Mouse (Mus musculus) E14TG2a.4 (cell line): ENCODE data around the gene Dap3.
"Not testable (repeated sequence)": the region's sequence is repeated elsewhere in the genome, so short reads cannot be mapped to it uniquely, and the experiment has no call there.

Source experiments
- H3K27me3 ChIP-seq: 2 replicates; pipeline ENCODE4 v1.6.1; 2014; ENCODE audit warnings: low read length, control low read depth; ENCODE audit not compliant: insufficient read depth
- H3K36me3 ChIP-seq: 2 replicates; pipeline ENCODE4 v1.6.1; 2014; ENCODE audit warnings: low read length, control low read depth; ENCODE audit not compliant: insufficient read depth
- H3K4me1 ChIP-seq: replicated peaks from 2 replicates; pipeline ENCODE4 v1.6.1; 2014; ENCODE audit warnings: low read depth, low read length, control low read depth
- H3K4me3 ChIP-seq: replicated peaks from 2 replicates; pipeline ENCODE4 v1.5.1; 2014; ENCODE audit warnings: mild to moderate bottlenecking, low read length
- H3K9me3 ChIP-seq: 2 replicates; pipeline ENCODE4 v1.6.1; 2014; ENCODE audit warnings: low read length, control low read depth
- CTCF ChIP-seq: conservative IDR thresholded peaks from 2 replicates; pipeline ENCODE4 v1.5.1; 2014; ENCODE audit warnings: low read length
- NANOG ChIP-seq: IDR thresholded peaks from 2 replicates; pipeline ENCODE4 v1.6.1; 2014; ENCODE audit warnings: borderline replicate concordance, low read length, mixed read lengths
- POU5F1 ChIP-seq: IDR thresholded peaks from 2 replicates; pipeline ENCODE4 v1.6.1; 2014; ENCODE audit warnings: low read length, borderline replicate concordance

Gene Dap3

GRCm38 (mm10) chr3:88905209-88905608, 45.8 kb downstream of the Dap3 start:
- no peak for TF ChIP-seq POU5F1
- TF ChIP-seq CTCF: no peak
- no peak for TF ChIP-seq NANOG
- H3K9me3 ChIP-seq: no peaks in the 10 kb centered on the region
- peaks cover 97% of the 10 kb centered on the region for H3K36me3 ChIP-seq
- H3K4me3 ChIP-seq: no peak overlapping the region
- peaks cover 58% of the 10 kb centered on the region for H3K4me1 ChIP-seq
- H3K27me3 ChIP-seq: no peaks in the 10 kb centered on the region

DNA sequence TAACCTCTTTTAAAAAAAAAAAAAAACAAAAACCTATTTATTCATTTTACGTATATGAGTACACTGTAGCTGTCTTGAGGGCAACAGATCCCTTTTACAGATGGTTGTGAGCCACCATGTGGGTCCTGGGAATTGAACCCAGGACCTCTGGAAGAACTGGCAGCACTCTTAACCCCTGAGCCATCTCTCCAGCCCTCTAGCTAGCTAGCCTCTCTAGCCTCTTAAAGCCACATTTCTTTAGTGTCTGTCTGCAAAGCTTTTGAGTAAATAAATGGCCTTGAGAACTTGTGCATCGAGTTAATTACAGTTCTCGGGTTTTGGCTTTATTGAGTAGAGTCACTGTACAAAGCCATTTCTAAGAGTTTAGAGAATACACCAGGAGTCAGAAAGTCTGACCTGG, 46.2 kb downstream of the Dap3 start:
- H3K27me3 ChIP-seq: no peaks in the 10 kb centered on the region
- H3K36me3 ChIP-seq: peaks cover 94% of the 10 kb centered on the region
- H3K9me3 ChIP-seq: no peaks in the 10 kb centered on the region
- TF ChIP-seq POU5F1 (no peak), CTCF (no peak), NANOG (no peak)
- peaks cover 54% of the 10 kb centered on the region for H3K4me1 ChIP-seq
- H3K4me3 ChIP-seq: no peak overlapping the region

GRCm38 (mm10) chr3:88893011-88893410, 58.0 kb downstream of the Dap3 start:
- not testable (repeated sequence) for H3K9me3 ChIP-seq, H3K4me3 ChIP-seq, H3K27me3 ChIP-seq
- Histone ChIP-seq H3K4me1 (peaks cover 16% of the 10 kb centered on the region), H3K36me3 (peaks cover 54% of the 10 kb centered on the region)

- H3K27me3 ChIP-seq, H3K4me1 ChIP-seq, H3K9me3 ChIP-seq, H3K4me3 ChIP-seq: not testable (repeated sequence)
- peaks cover 27% of the 10 kb centered on the region for H3K36me3 ChIP-seq
Observed at GRCm38 (mm10) chr3:88882536-88882935, 68.4 kb downstream of the Dap3 start.
